Mouse (Mus musculus) large intestine, adult 2 months (tissue): Measurements from ENCODE around the gene Lgi4. TPM values are rescaled to one million over a fixed set of nuclear protein-coding genes. Genes with fewer than 3 reads are reported as not detected.

ENCODE experiments used
- DNase-seq: peaks from one replicate; pipeline ENCODE4 v3.0.0-alpha.2; 2012; ENCODE audit warnings: low read depth, low spot score
- WGBS: fragments of 180-500 bp; shearing (Covaris S2); methylation state at CpG from one replicate; pipeline ENCODE4 v1.1.7; 2018; 5-methylcytosine and 5-hydroxymethylcytosine counted together
- polyA plus RNA-seq: library from polyadenylated mRNA; depleted of rRNA; stranded (reverse); fragments of >200 nt; gene quantifications from 2 replicates; pipeline ENCODE4 v1.2.3, GENCODE M21; 2012

Gene Lgi4
- polyA plus RNA-seq, 1 experiment: 2.9 TPM

GRCm38 (mm10) chr7:31050921-31051320, 8.2 kb upstream of the Lgi4 start:
- no peak for DNase-seq
- 18% methylated on average over 9 of the region's 9 CpGs for WGBS

DNA sequence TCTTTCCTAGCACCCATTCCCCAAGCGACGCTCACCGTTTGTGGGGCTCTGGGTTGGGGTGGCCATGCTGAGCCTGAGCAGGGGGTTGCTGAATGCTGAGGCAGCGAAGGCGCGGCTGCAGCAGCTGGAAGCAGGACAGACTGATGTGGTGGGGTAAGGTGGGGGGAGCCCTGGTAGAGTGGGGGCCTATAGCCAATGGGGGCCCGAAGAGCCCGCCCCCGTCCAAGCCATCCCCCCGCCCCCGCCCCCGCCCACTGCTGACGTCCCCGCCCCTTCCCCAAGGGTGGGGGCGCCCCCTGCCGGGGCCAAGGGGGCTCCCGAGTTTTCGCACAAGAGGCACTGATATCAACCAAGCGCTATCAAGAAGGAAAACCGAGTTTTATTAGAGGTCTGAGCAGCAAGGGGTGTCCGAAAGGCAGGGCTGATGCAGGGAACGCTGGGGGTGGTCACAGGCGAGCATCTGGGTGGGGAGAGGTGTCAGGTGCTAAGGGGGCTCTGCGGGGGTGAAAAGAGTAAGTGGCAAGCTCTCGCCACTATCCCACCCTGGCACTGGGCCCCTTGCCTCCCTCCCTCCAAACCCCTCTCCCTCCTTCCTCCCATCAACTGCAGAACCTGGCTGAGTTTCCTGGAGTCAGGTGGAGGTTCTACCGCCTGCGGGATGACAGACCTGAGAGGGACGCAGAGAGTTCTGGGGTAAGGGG, 7.7 kb upstream of the Lgi4 start, which contains the start of gene Fxyd7:
Gene Fxyd7, minus strand, starts transcription at position 147 of the 701 bp plus-strand sequence.
- WGBS: 11% methylated on average over 27 of the region's 28 CpGs
- DNase-seq: no peak

DNA sequence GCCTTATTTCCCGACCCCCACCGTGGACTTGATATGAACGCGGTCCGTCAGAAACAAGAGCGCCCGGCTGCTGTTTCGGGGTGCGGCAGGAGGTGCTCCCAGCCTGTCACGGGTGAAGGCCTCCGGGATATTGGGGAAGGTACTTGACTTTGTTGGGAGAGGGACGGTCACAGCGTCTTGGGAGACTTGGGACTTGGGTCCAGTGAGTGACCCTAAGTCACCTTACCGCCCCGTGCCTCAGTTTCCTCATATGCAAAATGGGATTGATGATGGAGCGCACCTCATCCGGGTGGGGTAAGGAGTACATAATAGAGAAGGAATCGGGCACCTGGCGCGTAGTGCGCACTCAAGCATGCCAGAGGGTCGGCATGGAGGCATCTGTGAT, 6.9 kb upstream of the Lgi4 start:
- DNase-seq: no peak
- whole genome bisulfite sequencing: 23% methylated on average over 22 of the region's 22 CpGs

DNA sequence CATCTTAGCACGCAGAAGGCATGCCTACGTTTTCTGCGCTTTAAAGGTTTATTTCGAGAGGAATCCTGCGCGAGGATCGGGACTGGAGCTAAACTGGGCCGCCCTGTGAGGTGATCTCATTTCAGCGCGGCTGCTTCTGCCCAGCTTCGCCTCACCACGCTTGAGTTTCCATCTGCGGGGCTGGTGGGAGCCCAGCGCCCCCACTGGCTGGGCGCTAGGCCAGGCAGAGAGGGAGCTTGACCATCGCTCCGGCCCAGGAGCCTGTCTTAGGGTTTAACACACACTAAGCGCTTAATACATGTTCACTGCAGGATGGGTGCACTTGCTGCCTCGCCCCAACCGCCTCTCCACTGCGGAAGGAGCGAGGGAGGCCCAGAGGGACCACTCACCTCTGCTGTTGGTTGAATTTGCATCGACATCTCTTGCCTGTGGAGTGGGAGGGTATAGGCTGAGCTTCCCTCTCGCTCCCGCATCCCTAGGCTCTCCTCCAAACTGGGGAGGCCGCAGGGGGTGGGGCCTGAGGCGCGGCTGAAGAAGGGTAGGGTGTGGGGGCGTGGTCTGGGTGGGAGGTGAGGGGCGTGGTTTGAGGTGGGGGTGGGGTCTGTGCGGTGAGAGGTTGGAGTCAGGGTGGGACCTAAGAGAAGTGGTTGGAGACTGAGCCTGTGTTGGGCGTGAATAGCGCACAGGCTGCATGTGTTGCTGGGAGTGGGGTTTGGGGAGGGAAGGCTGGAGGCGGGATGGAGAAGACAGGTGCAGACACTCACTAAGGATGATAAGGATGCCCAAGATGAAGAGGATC, 6.3 kb upstream of the Lgi4 start:
- 11% methylated on average over 34 of the region's 34 CpGs for WGBS
- DNase-seq: no peak

- WGBS: 42% methylated on average over 10 of the region's 10 CpGs
- no peak for DNase-seq
These were observed 5.2 kb upstream of the Lgi4 start for GRCm38 (mm10) chr7:31053882-31054447.

DNA sequence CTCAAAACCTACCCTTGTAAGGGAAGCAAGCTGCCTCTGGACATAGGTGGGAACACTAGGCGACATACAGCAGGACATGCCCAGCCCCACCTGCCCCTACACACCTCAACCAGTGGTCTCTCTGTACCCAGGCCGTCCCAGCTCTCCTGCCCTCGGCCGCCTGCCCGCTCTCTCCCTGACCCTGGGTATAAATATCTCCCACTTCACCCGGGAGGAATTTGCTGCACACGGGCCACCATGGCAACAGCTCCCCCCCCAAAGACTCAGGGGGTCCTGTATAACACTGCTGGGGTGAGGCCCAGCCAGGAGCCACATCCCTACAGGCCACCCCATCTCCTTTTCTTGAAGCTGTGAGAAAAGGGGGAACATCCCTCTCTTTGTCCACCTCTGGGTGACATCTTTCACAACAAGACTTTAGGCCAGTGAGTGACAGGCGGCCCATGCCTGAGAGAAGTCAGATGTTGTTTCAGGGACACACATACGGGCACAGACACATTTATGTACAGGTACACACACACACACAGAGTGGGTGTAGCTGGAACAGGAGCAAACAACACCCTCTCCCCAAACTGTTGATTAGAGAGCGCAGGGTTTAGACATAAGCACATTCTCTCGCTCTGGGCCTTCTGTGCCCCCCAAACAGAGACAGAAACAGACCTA, 4.4 kb upstream of the Lgi4 start:
- WGBS: 61% methylated on average over 11 of the region's 11 CpGs
- no peak for DNase-seq

DNA sequence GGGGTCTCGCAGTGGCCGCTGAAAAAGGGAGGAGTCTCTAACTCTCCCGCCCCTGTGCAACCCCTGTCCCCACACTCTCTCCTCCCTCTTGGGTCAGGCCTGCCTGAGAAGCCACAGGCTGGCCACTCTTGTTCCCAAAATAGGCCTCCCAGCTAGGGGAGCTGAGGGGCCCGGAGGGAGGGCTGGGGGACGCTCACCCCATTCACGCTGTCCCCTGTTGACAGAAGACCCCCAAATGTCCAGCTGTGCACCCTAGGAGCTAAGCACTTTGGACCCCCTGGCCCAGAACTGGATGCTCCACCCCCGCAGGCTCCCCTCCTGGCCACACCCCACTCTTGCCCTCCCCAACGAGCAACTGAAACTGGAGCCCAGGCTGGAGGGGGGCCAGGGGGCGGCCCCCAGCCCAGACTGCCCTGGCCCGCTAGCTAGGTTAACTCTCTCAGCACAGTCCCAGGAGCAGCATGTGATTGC, 3.8 kb upstream of the Lgi4 start:
- 22% methylated on average over 10 of the region's 10 CpGs for WGBS

DNA sequence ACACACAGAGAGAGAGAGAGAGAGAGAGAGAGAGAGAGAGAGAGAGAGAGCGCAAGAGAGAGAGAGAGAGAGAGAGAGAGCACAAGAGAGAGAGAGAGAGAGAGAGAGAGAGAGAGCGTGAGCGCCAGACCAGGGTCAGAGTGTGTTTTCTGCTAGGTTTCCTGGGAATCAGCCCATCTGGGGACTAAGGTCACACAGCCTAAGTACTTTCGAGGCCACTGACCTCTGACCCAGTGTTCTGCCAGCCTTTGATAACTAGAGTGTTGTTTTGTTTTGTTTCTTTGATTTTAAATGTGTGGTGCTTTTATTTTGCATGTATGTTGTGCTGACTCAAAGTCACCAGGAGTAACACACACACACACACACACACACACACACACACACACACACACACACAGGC, 3.3 kb upstream of the Lgi4 start:
- WGBS: 58% methylated on average over 4 of the region's 4 CpGs
- DNase-seq: no peak

More for the DNA sequence above, 3.8 kb upstream of the Lgi4 start:
- no peak for DNase-seq

DNA sequence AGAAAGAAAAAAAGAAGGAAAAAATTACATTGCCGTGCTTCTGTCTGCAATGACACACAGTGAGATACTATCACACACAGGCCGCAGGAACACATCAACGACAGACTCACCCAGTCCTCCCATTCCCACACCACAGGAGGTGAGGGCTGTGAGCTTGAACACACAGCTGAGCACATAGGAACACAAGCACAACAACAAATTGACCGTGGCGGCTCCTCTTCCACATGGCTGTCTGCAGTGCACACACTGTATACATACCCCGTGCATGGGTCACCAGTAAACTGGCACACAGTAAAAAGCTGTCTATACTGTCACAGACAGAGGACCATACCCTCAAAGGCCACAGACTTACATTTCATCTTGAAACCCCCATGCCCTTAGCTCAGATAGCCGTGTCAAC, 2.7 kb upstream of the Lgi4 start:
- 75% methylated on average over 7 of the region's 7 CpGs for WGBS
- DNase-seq: no peak

GRCm38 (mm10) chr7:31057071-31057470, 2.1 kb upstream of the Lgi4 start, which contains the start of gene Fxyd1:
Gene Fxyd1 (minus strand): TSS chr7:31057199.
- DNase-seq: no peak

DNA sequence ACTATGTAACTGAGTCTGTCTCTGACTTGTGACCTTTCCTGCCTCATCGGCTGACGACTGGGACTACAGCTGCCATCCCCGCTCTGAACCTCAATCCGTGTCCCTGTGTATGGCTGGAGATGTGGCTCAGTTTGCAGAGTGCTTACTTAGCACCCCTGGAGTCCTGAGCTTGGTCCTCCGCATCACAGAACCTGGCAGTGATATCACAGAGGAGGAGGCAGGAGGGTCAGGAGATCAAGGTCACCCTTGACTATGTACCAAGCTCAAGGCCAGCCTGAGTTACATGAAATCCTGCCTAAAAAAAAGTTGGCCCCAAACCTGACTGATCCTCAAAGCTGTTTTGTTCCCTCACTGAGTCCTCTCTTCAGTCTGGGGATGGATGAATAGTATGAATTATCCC, 1.4 kb upstream of the Lgi4 start:
- 72% methylated on average over 5 of the region's 5 CpGs for WGBS
- no peak for DNase-seq

More at GRCm38 (mm10) chr7:31057071-31057470, 2.1 kb upstream of the Lgi4 start, which contains the start of gene Fxyd1:
- 49% methylated on average over 2 of the region's 2 CpGs for WGBS

DNA sequence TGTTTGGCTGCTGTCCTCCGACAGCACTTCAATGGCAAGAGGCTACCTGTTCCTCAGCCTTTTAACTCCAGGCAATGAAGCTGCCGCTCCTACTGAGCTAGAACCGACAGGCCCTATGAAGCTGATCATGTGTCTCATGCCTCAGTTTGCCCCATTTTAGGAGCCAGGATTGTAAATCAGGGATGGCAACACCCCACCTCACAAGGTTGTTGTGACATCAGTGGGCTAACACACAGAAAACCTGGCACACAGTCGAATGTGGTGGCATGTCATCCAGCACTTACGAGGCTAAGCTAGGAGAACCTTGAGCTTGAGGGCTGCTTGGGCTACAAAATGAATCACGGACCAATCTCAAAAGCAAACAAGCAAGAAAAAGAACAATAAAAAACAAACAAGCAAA, 931 bp upstream of the Lgi4 start:
- WGBS: 82% methylated on average over 6 of the region's 6 CpGs
- no peak for DNase-seq

GRCm38 (mm10) chr7:31059919-31060620, 928 bp downstream of the Lgi4 start:
- 77% methylated on average over 11 of the region's 11 CpGs for WGBS
- DNase-seq: no peak

DNA sequence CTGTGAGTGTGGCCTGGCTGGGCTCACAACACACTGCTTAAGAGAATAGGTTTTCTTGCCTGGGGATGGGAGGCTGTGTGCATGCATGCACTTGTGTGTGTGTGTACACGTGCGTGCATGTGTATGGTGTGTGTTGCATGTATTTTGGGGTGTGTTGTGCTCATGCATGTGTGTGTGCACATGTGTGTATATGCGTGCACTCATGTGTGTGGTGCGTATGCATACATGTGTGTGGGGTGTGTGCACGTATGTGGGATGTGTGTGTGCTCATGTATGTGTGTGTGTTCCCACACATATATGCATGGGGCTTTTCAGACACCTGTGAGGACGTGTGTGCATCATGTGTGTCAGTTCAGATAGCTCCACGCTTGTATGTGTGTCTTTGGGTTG, 1.5 kb downstream of the Lgi4 start:
- no peak for DNase-seq
- 90% methylated on average over 7 of the region's 7 CpGs for WGBS

DNA sequence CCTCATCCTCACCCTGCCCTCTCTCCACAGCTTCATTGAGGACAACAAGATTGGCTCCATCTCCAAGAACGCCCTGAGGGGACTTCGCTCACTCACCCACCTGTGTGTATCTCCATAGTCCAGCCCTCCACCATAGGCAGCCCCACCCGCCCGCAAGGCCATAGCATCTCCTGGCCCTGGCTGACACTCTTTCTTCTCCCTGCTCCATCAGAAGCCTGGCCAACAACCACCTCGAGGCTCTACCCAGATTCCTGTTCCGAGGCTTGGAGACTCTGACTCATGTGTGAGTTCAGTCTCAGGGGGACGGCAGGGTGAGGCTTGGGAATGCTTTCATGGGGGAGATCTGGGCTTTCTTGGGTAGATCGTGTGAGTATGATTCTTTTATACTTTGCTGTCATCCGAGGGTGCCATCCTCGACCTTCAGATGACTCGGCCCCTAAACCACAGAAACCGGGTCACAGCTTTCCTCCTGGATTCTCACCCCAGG, 4.0 kb downstream of the Lgi4 start:
- 79% methylated on average over 12 of the region's 12 CpGs for WGBS
- no peak for DNase-seq

DNA sequence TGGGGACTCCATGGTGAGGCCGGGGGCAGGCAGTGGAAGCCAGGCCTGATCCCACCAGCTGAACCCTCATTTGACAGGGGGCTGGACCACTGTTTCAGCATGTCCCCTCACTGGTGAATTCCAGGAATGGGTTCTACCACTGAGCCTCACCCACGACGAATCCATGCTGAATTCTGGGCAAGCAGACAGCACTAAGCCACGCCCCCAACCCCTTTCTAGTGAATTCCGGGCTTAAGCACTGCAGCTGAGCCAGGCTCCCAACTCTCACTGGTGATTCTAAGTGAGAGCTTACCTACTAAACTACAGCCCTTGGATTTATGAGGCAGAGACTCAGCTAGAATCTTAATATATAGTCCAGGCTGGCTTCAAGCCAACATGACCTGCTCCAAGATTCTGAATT, 8.7 kb downstream of the Lgi4 start:
- WGBS: 35% methylated on average over 5 of the region's 5 CpGs
- DNase-seq: no peak

GRCm38 (mm10) chr7:31069491-31069890, 10.3 kb downstream of the Lgi4 start:
- DNase-seq: no peak
- WGBS: 85% methylated on average over 14 of the region's 14 CpGs

- 87% methylated on average over 6 of the region's 6 CpGs for WGBS
- no peak for DNase-seq
These were observed 11.2 kb downstream of the Lgi4 start for GRCm38 (mm10) chr7:31070324-31070723.

DNA sequence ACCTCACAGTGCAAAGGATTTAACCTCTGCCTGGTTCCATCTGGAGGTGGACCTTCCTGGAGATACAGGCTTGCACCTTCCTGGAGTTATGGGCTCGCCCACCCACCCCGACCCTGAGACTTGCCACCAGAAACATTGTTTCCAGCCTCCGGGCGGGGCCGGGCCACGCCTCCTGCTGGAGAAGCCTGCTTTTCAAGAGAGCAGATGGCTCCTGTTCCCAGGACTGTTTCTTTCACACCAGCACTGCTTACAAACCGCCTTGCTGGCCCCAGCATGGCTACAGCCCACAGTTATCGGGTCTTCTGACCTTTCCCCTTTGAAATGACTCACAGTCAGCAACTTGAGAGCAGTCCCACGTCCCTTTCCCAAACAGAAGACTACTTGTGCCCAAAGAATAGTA, 13.2 kb downstream of the Lgi4 start:
- DNase-seq: no peak
- 19% methylated on average over 9 of the region's 9 CpGs for WGBS
